Mouse (Mus musculus): ENCODE results near the gene Rps7.

Gene Rps7

DNA sequence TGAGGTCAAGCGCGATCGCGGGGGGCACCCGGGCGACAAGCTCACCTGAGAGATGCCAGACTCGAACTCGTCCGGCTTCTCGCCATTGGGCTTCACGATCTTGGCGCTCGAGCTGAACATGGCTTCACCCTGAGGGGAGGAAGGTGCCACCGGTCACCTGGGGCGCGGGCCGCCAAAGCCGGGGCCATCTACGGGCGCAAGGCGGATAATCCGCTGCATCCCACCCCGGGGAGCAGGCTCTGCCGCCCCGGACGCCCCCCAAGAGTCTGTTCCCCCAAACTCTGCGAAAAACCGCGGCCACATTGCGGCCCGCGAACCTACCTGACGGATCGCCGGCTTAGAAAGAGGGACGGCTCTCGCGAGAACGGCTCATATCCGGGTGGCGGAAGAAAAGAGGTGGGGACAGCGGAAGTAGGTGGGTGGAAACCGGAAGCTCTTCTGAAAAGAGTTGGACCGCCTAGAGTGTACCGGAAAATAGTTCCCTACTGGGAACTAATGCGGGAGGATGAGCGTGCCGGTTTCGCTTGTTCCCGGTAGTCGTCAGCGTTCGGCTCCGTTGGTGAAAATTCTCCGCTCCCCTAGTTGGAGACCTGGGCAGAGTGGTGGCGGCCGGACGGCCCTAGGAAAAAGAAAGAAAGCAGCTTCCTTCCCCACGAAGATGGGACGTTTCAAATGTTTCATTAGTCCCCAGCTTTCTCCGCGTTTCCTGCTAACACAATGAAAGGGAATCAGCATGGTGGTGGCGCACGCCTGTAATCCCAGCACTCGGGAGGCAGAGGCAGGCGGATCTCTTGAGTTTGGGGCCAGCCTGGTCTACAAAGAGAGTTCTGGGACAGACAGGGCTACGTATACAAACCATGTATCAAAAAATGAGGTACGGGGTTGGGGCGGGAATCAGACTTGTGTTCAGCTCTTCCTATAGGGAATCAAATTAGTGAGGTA, at the start of gene Rps7:
Gene Rps7, minus strand, starts transcription at position 419 of the 942 bp plus-strand sequence.
- peak; percentile 77 to 90 for DNase-seq (ENCODE audit: low read depth in 1 of 2, low spot score in 2 of 2)

DNA sequence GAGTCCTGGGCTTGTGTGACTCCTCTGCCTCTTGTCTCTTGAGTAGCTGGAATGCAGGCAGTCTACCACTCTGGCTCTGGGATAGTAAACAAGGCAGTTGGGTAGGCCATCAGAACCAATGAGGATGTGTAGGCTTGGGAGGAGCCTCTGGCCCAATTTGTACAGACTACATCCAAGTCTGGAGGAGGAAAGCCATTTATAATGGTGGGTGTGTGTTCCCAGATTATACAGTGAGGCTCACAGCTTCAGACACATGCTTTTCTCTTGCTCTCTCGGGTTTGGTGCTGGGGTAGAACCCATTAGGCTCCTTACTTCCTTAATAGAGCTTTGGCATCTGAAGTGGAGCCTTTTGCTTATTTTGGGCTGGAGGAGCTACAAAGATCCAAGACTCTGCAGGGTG, 48.9 kb upstream of the Rps7 start:
- DNase-seq (ENCODE audit: low read depth in 1 of 2, low spot score in 2 of 2): no peak

DNA sequence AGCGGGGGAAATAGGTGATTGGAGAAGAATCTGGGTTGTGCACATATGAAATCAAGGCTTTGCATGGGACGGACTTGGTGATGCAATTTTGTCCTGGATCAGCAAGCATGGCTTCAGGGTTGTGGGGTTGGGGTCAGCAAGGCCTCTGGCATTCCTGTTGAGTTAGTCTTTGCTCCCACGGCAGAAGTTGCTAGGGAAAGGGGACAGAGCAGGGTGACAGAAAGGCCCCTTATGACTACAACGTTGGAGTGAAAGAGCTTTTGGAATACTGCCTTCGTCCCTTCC, 40.1 kb upstream of the Rps7 start:
- DNase-seq (ENCODE audit: low read depth in 1 of 2, low spot score in 2 of 2): no peak

DNA sequence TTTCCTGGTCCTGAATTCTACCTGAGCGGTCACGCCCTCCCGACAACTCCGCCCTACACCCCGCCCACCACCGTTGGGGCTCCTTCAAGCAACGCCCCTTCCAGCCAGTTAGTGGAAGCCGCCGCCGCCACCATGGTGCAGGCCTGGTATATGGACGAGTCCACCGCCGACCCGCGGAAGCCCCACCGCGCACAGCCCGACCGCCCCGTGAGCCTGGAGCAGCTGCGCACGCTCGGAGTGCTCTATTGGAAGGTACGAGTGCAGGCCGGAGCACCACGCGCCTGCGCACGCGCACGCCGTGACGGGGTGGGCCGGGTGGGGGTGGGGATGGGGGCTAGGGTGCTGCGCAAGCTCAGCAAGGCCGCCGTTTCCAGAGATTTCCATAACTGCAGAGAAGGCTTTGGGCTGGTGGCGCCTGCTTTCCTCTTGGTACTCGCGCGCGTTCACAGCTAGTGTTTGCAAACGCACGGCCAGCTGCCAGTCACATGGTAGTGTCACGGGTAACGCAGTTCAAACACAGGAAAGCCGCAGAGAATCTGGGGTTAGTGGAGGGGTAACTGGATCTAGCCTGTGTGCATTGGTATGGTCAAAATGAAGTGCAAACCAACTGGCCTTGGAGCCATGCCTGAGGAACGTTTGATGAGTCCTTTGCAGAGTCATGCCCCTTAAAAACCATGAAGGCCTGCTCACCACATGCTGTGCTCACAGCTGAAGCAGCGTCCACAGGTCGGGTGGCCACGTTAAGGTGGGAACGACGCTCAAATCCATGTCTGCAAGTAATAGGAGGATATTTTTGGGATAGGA, 39.6 kb upstream of the Rps7 start, which contains the start of gene Adi1:
Gene Adi1, plus strand, starts transcription at position 111 of the 804 bp plus-strand sequence.
- DNase-seq (ENCODE audit: low read depth in 1 of 2, low spot score in 2 of 2): peak in 1 of 2 experiments; percentile 40

DNA sequence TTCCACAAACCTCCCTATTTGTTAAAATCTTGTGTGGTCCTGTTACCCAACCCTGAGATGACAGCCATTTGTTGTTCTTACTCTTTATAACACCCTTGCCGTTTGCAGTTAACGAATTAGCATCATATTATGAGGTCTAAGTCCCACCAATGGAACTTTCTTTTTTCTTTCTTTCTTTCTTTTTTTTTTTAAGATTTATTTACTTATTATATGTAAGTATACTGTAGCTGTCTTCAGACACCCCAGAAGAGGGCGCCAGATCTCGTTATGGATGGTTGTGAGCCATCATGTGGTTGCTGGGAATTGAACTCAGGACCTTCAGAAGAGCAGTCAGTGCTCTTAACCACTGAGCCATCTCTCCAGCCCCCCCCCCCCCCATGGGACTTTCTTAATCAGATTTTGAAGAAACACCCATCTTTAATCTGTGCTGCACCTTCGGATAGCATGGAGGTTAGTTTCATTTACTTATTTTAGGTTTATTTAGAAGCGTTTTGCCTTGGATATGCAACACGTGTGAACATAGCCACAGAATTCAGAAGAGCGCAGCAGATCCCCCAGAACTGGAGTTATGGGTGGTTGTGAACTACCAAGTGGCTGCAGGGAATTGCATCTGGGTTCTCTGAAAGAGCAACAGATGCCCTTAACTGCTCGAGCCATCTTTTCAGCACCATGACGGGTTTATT, 38.4 kb upstream of the Rps7 start:
- no peak for DNase-seq (ENCODE audit: low read depth in 1 of 2, low spot score in 2 of 2)

DNA sequence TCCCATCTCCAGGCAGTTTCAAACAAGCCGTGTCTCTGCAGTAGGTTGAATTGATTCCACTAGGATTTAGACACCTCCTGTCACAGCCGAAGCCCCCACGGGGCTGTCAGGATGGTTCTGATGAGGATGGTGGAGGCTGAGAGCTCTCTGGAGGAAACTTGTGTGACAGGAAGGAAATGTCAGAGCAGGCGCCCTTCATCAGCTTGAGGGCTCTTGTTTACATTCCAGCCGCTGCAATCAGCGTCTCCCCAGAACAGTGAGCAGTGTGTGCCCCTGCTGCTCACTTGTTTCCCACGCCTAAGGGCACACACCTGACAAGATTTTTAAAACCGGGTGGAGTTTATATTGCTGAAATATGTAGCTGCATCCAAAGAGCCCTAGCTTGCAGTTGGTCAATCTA, 31.5 kb upstream of the Rps7 start:
- no peak for DNase-seq (ENCODE audit: low read depth in 1 of 2, low spot score in 2 of 2)

DNA sequence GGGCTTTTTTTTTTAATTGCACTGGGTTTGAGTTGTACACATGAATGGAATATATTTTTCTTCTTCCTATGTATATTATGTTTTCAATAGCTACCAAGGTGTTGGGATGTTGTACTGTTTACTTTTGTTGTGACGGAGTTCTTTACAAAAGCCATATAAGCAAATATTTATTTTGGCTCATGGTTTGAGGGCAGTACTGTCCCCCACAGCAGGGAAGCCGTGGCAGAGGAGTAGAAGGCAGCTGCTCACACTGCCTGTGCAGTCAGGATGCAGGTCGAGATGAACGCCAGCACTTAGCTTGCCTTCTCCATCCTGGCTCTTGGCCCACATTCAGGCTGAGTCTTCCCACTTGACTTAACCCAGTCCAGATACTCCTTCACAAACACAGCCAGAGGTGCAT, 31.0 kb upstream of the Rps7 start:
- DNase-seq (ENCODE audit: low read depth in 1 of 2, low spot score in 2 of 2): no peak

GRCm38 (mm10) chr12:28662628-28663027, 26.9 kb upstream of the Rps7 start:
- DNase-seq (ENCODE audit: low read depth in 1 of 2, low spot score in 2 of 2): no peak

DNA sequence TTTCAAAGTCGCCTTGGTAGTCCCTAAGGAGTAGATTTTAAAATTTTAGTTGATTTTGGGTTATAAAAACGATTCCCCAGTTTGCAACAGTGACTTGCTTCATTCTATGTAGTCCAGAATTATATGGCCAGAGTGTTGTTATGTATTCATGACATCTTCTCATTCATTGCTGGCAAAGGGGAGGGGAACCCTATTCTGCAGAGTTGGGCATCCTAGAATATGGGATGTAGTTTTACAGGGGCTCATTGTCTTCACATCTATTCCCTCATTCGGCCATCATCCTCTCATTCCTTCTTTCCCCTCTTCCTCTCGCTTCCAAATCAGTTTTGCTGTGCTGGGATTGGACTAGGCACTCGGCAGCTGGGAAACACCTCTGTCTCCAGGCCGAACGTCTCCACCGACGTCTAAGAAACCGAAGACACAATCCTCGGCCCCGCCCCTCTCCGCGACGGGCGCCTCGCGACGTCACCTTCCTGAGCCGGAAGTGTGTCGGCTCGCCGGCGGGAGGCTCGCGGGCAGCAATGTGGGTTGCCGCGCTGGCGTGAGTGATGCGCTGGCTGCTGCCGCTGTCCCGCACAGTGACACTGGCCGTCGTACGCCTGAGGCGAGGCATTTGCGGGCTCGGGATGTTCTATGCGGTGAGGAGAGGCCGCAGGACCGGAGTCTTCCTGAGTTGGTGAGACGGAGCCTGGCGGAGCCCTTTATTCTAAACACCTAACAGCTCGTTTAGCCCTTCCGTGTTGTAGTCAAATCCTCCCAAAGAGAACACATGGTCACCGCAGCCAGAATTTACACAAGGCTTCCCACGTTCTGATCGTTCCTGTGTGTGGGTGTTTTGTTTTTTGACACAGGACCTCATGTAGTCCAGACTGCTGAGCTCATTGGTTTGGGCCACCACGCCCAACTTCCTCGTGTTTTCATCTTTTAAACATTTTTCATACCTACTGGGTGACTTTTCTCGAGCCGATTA, 13.7 kb upstream of the Rps7 start, which contains the start of gene Rnaseh1:
Gene Rnaseh1, plus strand, starts transcription at position 462 of the 970 bp plus-strand sequence.
- peak; percentile 68 to 86 for DNase-seq (ENCODE audit: low read depth in 1 of 2, low spot score in 2 of 2)

- no peak for DNase-seq (ENCODE audit: low read depth in 1 of 2, low spot score in 2 of 2)
Observed at GRCm38 (mm10) chr12:28638778-28639177, 3.0 kb upstream of the Rps7 start.

DNA sequence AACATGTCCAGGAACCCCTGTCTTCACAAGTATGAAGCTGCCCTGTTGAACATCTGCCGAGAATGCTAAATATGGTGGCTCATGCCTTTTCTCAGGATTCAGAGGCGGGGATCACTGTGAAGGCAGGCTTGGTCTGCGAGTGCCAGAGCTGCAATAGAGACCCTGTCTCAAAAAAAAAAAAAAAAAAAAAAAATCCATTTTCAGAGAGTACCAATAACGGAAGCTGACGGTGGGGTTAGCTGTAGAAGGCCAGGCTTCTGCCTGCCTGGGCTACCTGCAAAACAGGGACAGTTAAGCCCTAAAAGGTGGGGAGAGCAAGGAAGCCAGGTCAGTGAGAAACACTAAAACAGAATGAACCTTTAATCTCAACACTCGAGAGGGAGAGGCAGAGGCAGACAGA, 790 bp upstream of the Rps7 start:
- DNase-seq (ENCODE audit: low read depth in 1 of 2, low spot score in 2 of 2): no peak

- no peak for DNase-seq (ENCODE audit: low read depth in 1 of 2, low spot score in 2 of 2)
Observed at GRCm38 (mm10) chr12:28635058-28635534, 657 bp downstream of the Rps7 start.

DNA sequence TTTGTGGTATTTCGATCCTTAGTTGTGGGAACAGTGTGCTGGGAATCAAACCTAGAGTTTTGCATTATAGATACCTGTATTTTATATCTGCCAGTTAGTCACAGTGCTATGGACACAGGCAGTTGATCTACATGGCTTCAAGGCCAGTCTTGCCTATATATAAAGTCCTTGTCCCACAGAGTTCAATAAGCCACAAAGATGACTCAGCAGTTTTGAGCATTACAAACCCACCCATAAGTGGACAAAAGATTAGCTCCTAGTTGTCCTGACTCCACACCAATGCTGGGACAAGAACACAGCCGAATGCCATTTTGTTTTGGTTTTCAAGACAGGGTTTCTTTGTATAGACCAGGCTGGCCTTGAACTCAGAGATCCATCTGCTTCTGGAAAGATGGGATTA, 7.3 kb downstream of the Rps7 start:
- no peak for DNase-seq (ENCODE audit: low read depth in 1 of 2, low spot score in 2 of 2)

- DNase-seq (ENCODE audit: low read depth in 1 of 2, low spot score in 2 of 2): no peak
Observed at GRCm38 (mm10) chr12:28627092-28627491, 8.7 kb downstream of the Rps7 start.

- no peak for DNase-seq (ENCODE audit: low read depth in 1 of 2, low spot score in 2 of 2)
Observed at GRCm38 (mm10) chr12:28625407-28625806, 10.3 kb downstream of the Rps7 start.

GRCm38 (mm10) chr12:28624251-28624650, 11.5 kb downstream of the Rps7 start:
- no peak for DNase-seq (ENCODE audit: low read depth in 1 of 2, low spot score in 2 of 2)

DNA sequence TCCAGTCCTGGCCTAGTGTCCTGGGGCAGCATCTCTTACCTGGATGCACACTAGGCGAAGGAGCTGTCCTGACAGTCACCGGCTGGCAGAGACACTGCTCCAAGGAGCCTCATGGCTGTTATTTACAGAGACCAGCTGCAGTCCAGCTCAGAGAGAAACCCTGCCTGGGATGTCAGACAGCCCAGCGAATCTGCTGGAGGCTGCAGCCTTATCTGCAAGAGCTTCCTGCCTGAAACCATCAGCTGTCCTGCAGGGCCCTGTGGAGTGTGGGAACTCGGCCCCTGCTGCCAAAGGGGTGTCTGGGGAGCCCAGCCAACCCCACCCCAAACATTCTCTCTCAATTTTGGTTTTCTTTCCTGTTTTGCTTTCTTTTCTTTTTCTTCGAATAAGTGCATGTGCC, 12.6 kb downstream of the Rps7 start, which contains the start of gene Colec11:
Gene Colec11, minus strand, starts transcription at position 183 of the 400 bp plus-strand sequence.
- DNase-seq (ENCODE audit: low read depth in 1 of 2, low spot score in 2 of 2): no peak

GRCm38 (mm10) chr12:28622641-28623040, 13.1 kb downstream of the Rps7 start:
- DNase-seq (ENCODE audit: low read depth in 1 of 2, low spot score in 2 of 2): no peak

DNA sequence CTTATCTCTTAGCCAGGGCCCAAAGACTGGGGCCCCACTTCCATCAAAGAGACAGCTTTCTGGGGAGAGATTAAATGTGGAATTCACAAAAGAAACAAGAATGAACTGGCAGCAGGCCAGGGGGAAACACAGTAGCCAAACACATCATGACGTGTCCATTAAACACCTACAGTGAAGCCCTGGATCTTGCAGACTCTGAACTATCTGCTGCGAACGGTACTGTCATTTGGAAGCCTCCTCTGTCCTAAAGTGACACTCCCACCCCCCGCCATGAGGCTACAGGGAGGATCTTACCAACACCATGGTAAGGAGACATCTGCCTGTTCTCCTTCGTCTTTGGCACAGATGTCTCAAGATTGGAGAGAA, 13.6 kb downstream of the Rps7 start:
- no peak for DNase-seq (ENCODE audit: low read depth in 1 of 2, low spot score in 2 of 2)

Measured in monocyte, adult 2 months (primary cell).